In the genomic region with DNA sequence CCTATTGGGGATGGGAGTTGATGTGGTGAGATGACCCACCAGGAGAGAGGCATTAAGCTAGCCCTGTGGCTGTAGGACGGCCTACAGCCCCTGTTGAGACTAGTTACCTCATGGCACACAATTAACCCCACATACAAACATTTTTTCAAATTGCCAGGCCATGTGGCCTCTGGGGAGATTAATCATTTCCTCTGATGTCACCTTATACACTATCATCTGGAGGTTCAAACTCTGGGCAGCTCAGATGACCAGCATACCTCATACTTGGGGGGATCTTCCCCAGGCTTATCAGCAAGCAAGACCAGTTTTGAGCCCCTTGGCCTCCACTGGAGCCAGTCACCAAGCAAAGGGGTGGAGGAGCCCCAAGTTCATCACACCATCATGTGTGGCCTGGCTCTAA, we compare ENCODE assay signal across 39 mouse cellular contexts. TPM values are rescaled to one million over a fixed set of nuclear protein-coding genes. Genes with fewer than 3 reads are reported as not detected.
"Had no signal": no experiment of that assay in that cellular context is flagged by ENCODE, and none has a peak within 500 bp of the region (broad histone marks: within the 10 kb centered on the region; RNA-seq: fewer than 3 reads in every experiment).

No protein-coding gene starts in this region.

- H3K36me3 ChIP-seq: heart, embryonic 13.5 days; heart, embryonic 15.5 days; hindbrain, embryonic 13.5 days; hindbrain, embryonic 15.5 days; kidney, embryonic 15.5 days; limb, embryonic 13.5 days; limb, embryonic 15.5 days; liver, embryonic 12.5 days had no signal

- H3K9ac ChIP-seq: heart, embryonic 13.5 days; heart, embryonic 15.5 days; hindbrain, embryonic 13.5 days; hindbrain, embryonic 15.5 days; kidney, embryonic 15.5 days; limb, embryonic 13.5 days; limb, embryonic 15.5 days; liver, embryonic 12.5 days; liver, embryonic 14.5 days had no signal

- H3K4me1 ChIP-seq: hindbrain, embryonic 15.5 days had no signal

- DNase-seq: gastrocnemius, postnatal 10 days; gastrocnemius, postnatal 25 days; heart, adult 18-20 months; heart, postnatal 14 days; heart, postnatal 36 days; kidney, adult 11 months; kidney, adult 2 months; kidney, adult 9 months; kidney, postnatal 14 days; kidney, postnatal 36 days; layer of hippocampus, adult 9-11 months; layer of hippocampus, postnatal 36 days; left cerebral cortex, postnatal 4 days had no signal

- H3K27me3 ChIP-seq: heart, embryonic 15.5 days; kidney, embryonic 15.5 days; limb, embryonic 13.5 days; limb, embryonic 15.5 days had no signal

- H3K27ac ChIP-seq: heart, embryonic 13.5 days; heart, embryonic 15.5 days; hindbrain, embryonic 13.5 days; hindbrain, embryonic 15.5 days; hindbrain, postnatal 0 days; kidney, embryonic 15.5 days; kidney, postnatal 0 days; limb, embryonic 13.5 days; limb, embryonic 15.5 days; liver, embryonic 12.5 days; liver, embryonic 14.5 days had no signal

- H3K4me3 ChIP-seq: heart, embryonic 13.5 days; heart, embryonic 15.5 days; hindbrain, embryonic 13.5 days; hindbrain, embryonic 15.5 days; kidney, embryonic 15.5 days; limb, embryonic 13.5 days; limb, embryonic 15.5 days; liver, embryonic 12.5 days had no signal

RNA-seq across cellular contexts. Expression of gene Padi1, which starts 2.7 kb away (rescaled TPM):
- total RNA-seq: gastrocnemius, postnatal 4 days; granulocyte monocyte progenitor cell, adult 5-6 weeks; heart, postnatal 14 days; heart, postnatal 36 days; hindbrain, postnatal 0 days; layer of hippocampus, adult 18-20 months; layer of hippocampus, postnatal 14 days; layer of hippocampus, postnatal 36 days; left cerebral cortex, adult 18-20 months; left cerebral cortex, postnatal 25 days; liver, adult 2 months had no signal
- polyA plus RNA-seq: heart, postnatal 0 days; hindbrain, embryonic 13.5 days; hindbrain, postnatal 0 days; liver, adult 2 months; liver, embryonic 12.5 days; liver, embryonic 16.5 days had no signal

RNA-seq across cellular contexts. Expression of gene Padi3, which starts 32.5 kb away (rescaled TPM):
- total RNA-seq: hindbrain, postnatal 0 days; layer of hippocampus, adult 18-20 months; layer of hippocampus, adult 8-10 months; layer of hippocampus, postnatal 14 days; layer of hippocampus, postnatal 36 days; left cerebral cortex, adult 18-20 months; left cerebral cortex, adult 8-10 months; left cerebral cortex, postnatal 10 days; left cerebral cortex, postnatal 25 days; left cerebral cortex, postnatal 4 days; liver, adult 2 months had no signal
- polyA plus RNA-seq: hindbrain, embryonic 11.5 days; hindbrain, embryonic 13.5 days; hindbrain, embryonic 15.5 days; intestine, embryonic 14.5 days; large intestine, adult 2 months; liver, adult 2 months had no signal
